Mouse (Mus musculus) activated CD4-positive, CD25-positive, alpha-beta regulatory T cell, adult 4 months (primary cell): ENCODE results near the gene Abcg8. TPM values are rescaled to one million over a fixed set of nuclear protein-coding genes. Genes with fewer than 3 reads are reported as not detected.

ENCODE experiments used
- ATAC-seq: one replicate; pipeline ENCODE4 v1.8.0; 2017
- polyA plus RNA-seq, 2 experiments: library from polyadenylated mRNA; unstranded; fragments of 100-300 nt; shearing (Covaris generic); gene quantifications; one replicate each; pipeline ENCODE4 v1.2.1; 2017

Gene Abcg8
- polyA plus RNA-seq, 2 experiments from 2014 or later: not detected

DNA sequence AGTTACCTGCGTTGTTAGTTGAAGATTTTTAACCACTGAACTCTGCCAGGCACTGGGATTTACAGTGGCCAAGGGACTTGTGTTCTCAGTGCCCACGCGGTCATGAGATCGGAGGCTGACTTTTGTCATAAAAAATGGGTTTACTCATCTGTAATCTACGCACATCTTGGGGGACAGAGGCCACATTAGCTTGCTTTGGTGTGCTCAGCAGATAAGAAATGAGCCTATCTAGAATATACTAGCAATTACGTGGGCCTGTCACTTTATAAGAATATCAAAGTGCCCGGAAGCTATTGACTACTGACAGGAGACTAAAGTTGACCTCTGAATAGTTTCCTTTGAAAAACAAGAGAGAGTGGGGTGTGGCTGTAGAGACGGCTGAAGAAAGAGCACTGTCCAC, 17.2 kb upstream of the Abcg8 start:
- ATAC-seq: no peak

DNA sequence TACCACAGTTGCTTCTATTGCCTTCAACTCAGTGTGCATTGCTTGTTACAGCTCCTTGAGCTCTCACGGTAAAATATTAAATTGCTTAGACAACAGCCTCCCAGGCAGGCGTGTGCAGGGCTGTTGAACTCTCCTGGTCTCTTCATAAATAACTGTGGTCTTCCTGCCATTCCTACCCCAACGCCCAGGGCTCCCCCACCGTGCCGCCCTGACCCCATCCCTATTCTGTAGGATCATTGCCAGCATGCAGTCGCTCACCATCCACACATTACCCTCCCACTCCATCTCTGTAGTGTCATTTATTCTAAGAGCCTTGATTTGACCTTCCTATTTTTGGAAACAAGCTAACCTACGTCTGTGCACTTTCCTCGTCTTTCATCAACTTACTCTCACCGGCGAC, 11.0 kb upstream of the Abcg8 start:
- no peak for ATAC-seq

- ATAC-seq: no peak
Observed at GRCm38 (mm10) chr17:84665691-84666090, 10.4 kb upstream of the Abcg8 start.

DNA sequence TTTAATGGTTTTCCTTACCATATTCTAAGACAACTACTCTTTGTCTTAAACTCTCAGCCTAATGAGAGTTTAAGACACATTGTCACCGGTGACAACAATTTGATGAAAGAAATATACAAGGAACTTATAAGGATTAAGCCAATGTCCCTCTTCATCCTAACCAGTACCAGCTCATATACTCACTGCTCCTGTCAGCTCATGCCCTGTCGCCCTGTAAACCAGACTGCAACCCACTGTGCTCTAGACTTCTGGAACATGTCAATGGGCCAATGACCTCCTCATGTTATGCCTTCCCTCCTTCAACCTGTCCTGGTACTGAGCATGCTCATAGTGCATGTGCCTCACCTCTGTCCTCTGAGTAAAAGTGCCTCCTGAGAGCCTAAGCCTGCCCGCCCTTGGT, 8.3 kb upstream of the Abcg8 start:
- ATAC-seq: no peak

DNA sequence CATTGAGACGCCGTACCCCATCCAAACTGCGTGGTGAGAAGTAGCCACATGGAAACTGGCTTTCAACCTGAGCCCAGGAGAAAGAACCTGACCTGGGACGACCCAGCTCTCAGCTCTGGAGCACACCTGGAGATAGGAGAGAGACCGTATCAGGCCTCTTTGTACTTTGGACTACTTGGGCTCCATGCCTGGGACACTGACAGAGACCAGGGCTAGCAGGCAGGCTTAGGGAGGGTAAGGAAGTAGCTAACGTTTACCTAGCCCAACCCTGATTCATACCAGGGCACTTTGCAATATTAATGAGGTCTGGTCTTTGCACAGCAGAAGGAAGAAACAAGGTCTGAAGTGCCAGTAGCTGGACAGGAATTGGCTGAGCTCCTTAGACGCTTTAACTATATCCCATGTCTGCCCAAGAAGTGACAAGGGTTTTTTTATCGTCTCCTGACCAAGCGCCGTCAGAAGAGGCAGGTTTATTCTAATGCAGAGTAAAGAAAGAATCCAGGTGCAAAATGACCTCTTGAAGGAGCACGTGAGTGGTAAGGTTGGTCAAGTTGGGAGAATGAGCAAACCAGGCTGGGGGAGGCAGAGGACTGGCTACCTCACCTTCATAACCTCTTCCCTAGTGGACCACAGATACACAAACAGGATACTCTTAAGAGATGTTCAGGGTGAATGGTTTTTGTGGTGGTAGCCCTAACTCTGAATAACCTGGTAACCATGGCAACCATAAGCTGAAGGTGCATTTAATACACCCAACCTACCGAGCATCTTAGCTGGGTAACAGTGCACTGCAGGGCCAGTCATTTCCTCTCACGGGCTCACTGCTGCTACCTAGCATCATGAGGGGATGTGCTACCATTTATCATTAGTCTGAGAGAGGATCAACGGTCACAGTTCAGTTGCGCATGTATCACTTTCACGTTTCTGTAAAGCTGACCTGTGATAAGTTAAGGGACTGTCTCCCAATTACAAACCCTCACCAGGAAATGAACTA, 3.4 kb upstream of the Abcg8 start:
- ATAC-seq: no peak

DNA sequence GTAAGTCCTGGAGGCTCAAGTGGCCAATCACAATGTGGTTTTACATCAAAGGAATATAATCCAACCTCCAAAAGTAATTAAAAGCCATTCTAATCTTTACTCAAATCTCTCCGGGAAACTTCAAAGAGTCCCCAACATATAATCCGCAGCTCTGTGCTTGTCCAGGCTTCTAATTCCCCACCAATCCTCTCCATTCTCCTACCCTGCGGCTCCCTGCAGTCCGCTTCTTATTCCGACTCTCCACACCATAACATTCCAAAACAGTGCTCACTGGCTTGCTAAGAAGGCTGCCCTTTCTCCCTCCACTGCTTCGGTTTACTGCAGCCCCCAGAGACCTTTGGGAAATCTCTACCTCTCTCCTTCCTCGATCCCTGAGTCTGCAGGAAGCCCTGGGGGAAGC, 2.1 kb upstream of the Abcg8 start:
- ATAC-seq: no peak

- no peak for ATAC-seq
Observed at GRCm38 (mm10) chr17:84675204-84675603, 898 bp upstream of the Abcg8 start.

GRCm38 (mm10) chr17:84677595-84677994, 1.5 kb downstream of the Abcg8 start:
- no peak for ATAC-seq

GRCm38 (mm10) chr17:84681670-84682069, 5.6 kb downstream of the Abcg8 start:
- ATAC-seq: no peak

GRCm38 (mm10) chr17:84682734-84683717, 6.9 kb downstream of the Abcg8 start, which contains the start of gene Abcg5:
Gene Abcg5, minus strand, starts transcription at chr17:84683011.
- ATAC-seq: no peak

GRCm38 (mm10) chr17:84684284-84684683, 8.2 kb downstream of the Abcg8 start:
- no peak for ATAC-seq

DNA sequence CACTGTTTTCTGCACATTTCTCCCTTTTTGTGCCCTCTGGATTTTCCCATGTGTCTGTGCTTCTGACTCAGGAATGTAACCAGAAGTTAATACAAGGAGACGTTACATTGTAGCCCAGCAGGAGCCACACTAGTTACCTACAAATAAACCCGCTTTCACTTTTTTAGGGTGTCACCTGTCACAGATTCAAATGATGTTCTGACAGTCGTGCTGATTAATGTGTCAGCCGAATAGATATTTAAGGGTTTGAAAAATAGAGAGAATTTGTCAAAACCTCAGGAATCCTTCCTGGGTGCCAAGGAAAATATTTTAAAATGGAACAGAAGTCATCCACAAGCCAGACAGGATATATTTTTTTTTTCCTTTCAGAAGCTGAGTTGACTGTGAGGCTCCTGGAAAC, 9.2 kb downstream of the Abcg8 start:
- no peak for ATAC-seq

- no peak for ATAC-seq
Observed at GRCm38 (mm10) chr17:84687994-84688393, 11.9 kb downstream of the Abcg8 start.

DNA sequence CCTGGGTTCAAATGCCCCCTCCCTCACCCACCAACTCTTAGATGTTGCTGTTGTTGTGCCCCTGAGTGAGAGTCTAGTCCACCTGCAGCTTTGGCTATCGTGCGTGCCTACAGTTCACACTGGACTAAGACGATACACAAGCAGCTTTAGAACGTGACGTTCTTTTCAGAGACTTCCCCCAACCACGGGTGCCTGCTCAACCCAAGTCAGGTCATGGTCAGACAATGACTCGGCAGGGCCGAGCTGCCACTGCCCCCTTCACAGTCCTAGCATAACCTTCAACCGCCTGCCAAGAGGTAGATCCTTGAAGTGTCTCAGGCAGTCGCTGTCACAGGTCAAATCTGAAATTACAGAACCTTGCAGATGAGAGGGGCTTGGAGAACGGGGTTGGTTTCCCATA, 12.7 kb downstream of the Abcg8 start:
- ATAC-seq: no peak

DNA sequence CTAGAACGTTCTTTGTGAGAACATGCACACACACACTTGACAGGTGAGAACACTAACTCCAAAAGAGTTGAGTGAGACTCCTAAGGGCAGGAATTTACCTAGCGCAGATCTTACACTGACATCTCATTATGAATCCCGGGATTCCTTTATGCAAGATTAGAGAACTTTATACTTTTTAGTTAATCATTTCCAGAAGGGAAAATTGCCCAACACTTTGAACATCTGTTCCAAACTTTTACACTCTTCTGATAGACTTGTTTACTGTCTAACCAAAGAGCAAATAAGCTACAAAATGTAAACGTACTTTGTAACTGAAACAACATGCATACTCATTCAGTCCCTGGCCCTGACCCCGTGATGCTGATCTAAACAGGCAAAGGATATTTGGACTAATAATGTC, 13.2 kb downstream of the Abcg8 start:
- no peak for ATAC-seq

- ATAC-seq: no peak
Observed at GRCm38 (mm10) chr17:84690111-84690510, 14.0 kb downstream of the Abcg8 start.

GRCm38 (mm10) chr17:84693741-84694140, 17.6 kb downstream of the Abcg8 start:
- no peak for ATAC-seq

DNA sequence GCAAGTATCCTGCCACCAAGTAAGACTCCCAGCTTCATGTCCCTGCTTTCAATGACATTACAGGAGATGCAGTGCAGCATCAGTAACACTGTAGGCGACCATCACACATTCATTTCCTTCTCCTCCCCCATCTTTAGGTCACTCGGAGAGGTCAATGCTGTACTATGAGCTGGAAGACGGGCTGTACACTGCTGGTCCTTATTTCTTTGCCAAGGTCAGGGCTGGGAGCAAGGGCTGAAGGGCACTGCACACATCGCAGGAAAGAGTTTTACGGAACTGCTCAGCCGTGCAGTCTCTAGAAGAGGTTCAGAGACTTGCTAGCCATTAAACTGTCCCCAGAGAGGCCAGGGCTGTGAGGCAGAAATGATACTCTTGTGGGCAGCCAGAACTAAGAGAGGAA, 20.4 kb downstream of the Abcg8 start:
- ATAC-seq: no peak

GRCm38 (mm10) chr17:84698727-84699126, 22.6 kb downstream of the Abcg8 start:
- ATAC-seq: no peak

GRCm38 (mm10) chr17:84707407-84707806, 31.3 kb downstream of the Abcg8 start:
- no peak for ATAC-seq

DNA sequence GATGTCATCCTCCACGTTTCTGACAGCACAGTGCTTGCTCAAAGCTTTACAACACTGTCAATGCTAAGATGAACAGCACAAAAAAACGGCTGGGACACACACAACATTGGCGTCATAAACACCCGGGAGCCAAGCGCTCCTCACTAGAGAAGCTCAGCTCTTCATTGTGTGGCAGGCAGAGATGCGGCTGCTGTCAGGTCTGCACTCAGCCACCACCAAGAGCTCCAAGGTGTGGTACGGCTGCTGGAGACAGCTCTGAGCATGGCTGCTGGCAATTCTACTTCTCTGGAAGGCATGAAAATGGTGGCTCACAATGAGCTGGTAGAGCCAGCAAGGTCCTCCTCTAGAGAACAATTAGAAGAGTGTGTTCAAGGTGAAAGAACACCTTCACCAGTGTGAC, 32.7 kb downstream of the Abcg8 start:
- ATAC-seq: no peak

- ATAC-seq: no peak
Observed at GRCm38 (mm10) chr17:84709403-84709851, 33.3 kb downstream of the Abcg8 start.

DNA sequence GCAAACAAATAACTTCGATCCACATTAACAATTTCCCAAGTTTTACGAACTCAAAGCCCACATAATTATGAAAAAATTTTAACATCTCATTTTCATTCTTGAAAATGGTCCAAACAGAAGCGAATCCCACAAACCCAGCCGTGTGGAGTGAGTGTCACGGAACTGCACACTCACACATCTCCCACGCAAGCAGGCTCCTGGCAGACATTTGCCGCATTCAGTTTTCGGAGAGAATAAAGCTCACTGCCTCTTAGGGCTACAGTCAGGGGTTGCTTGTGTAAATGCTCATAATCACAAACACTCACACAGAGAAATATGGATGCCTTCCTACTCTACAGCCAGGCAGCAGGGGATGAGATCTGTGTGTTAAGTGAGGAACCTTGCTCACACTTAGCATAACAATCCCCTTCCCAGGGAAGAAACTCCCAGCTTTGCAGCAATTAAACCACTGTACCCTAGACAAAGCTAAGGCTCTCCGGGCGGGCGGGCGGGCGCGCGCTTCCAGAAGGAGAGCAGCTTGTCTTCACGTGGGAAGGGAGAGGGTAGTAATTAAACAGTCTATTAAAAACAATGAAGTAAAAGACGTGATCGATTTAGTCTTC, 37.6 kb downstream of the Abcg8 start:
- no peak for ATAC-seq
